ENCODE assay signal across 12 mouse cellular contexts in the genomic region with DNA sequence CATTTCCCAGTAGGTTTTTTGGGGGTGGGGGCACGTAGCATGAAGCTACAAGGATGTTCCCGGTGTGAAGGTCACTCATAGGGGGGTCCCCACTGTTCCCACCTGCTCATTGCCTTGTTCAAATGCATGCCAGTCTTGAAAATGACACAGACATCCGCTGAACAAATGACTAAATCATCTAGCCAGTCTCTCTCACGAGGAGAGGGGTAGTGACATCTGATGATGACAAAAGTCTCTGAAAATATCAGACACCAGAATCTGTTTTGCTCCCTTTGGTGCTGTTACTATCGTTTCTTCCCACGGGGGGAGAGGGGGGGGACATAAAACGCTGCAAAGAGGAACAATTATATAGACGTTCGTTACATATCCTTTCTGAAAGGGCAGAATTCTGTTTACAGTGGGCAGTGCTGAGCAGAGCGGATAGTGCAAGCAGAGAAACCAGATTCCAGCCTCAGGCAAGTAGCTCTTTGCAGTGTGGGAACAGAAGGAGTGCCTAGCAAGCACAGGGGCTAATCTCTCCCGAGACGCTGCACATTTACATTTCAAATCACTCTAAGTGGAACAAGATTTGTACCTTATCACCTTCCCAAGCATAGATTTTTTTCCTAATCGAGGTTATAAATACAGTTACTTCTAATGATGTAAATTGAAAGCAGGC.
DNase-seq lines count a peak whose midpoint lies in the region; ATAC-seq lines count a peak whose summit lies in the region.
"Had no signal": no experiment of that assay in that cellular context is flagged by ENCODE, and none has a peak within 500 bp of the region (broad histone marks: within the 10 kb centered on the region; RNA-seq: fewer than 3 reads in every experiment).

No protein-coding gene starts in this region.

- H3K27me3 ChIP-seq in forebrain, embryonic 15.5 days, result no peaks in the 10 kb centered on the region
- H3K27me3 ChIP-seq in midbrain, embryonic 14.5 days (ENCODE audit: control insufficient read depth, insufficient read depth, low read length), result no peaks in the 10 kb centered on the region

- H3K9me3 ChIP-seq in forebrain, embryonic 15.5 days, result no peaks in the 10 kb centered on the region
- H3K9me3 ChIP-seq in midbrain, embryonic 14.5 days (ENCODE audit: control insufficient read depth, low read length), result no peaks in the 10 kb centered on the region

- H3K27ac ChIP-seq in forebrain, embryonic 15.5 days (replicated peaks), result 0 out of 2 replicates have a peak overlapping the region, but pooled peaks have one; percentile 39
- peak overlapping the region; percentile 71 for H3K27ac ChIP-seq in midbrain, embryonic 14.5 days (replicated peaks; ENCODE audit: low read depth, low read length)

- no peak overlapping the region for H3K4me3 ChIP-seq in forebrain, embryonic 15.5 days
- no peak overlapping the region for H3K4me3 ChIP-seq in midbrain, embryonic 14.5 days (replicated peaks; ENCODE audit: low read depth, low read length)

- H3K9ac ChIP-seq in forebrain, embryonic 15.5 days (replicated peaks), result no peak overlapping the region
- H3K9ac ChIP-seq in midbrain, embryonic 14.5 days (replicated peaks; ENCODE audit: low read length), result no peak overlapping the region

- peaks cover 9% of the 10 kb centered on the region for H3K4me1 ChIP-seq in forebrain, embryonic 15.5 days
- H3K4me1 ChIP-seq in midbrain, embryonic 14.5 days (ENCODE audit: control insufficient read depth, insufficient read depth, low read length), result peaks cover 17% of the 10 kb centered on the region

- 36% methylated on average over 13 of the region's 13 CpGs for WGBS in forebrain, embryonic 15.5 days
- 19% methylated on average over 13 of the region's 13 CpGs for WGBS in midbrain, embryonic 14.5 days

- peak; percentile 97 for ATAC-seq in frontal cortex, adult (ENCODE audit: low TSS enrichment)
- ATAC-seq in forebrain, embryonic 15.5 days (replicated peaks), result peak; percentile 80
- ATAC-seq in midbrain, embryonic 14.5 days (ENCODE audit: low FRiP score, low TSS enrichment), result peak; percentile 90

- no peak overlapping the region for H3K4me2 ChIP-seq in forebrain, embryonic 15.5 days (replicated peaks)
- H3K4me2 ChIP-seq in midbrain, embryonic 14.5 days (ENCODE audit: low read length), result peak overlapping the region; percentile 30

- DNase-seq in frontal cortex, postnatal 36 days (ENCODE audit: low spot score in 2 of 2), result no peak
- DNase-seq in brain, adult 2 months (ENCODE audit: low read depth, low spot score), result peak; percentile 59
- DNase-seq in midbrain, embryonic 14.5 days, result peak; percentile 82
- no peak for DNase-seq in c-Kit-positive CD71-positive TER-119-positive erythroid progenitor cells, embryonic 14.5 days (ENCODE audit: low spot score)
- no peak for DNase-seq in urinary bladder, postnatal 10 days (ENCODE audit: low spot score)
- DNase-seq in lung, adult 18-20 months, result no peak
- DNase-seq: adrenal gland, postnatal 10 days; cerebellum, adult 9-10 months; kidney, adult 2 months; lung, postnatal 10 days had no signal

- H3K36me3 ChIP-seq in forebrain, embryonic 15.5 days, result no peaks in the 10 kb centered on the region
- H3K36me3 ChIP-seq in midbrain, embryonic 14.5 days (ENCODE audit: control insufficient read depth, insufficient read depth, low read length), result no peaks in the 10 kb centered on the region

Comparison
In these comparisons a context has a peak if more than half of its experiments do, and no peak if none do; other contexts are left out.
1. DNase-seq: peak in brain, adult 2 months (single experiment) and midbrain, embryonic 14.5 days (single experiment); none in frontal cortex, postnatal 36 days (0 of 2), c-Kit-positive CD71-positive TER-119-positive erythroid progenitor cells, embryonic 14.5 days (single experiment), urinary bladder, postnatal 10 days (single experiment) and lung, adult 18-20 months (0 of 2).
2. Peak in every context shown above with its lines, with median percentiles within 50 percentile points of each other: ATAC-seq.